Comparison of ENCODE assay signal across 8 mouse cellular contexts in the genomic region with DNA sequence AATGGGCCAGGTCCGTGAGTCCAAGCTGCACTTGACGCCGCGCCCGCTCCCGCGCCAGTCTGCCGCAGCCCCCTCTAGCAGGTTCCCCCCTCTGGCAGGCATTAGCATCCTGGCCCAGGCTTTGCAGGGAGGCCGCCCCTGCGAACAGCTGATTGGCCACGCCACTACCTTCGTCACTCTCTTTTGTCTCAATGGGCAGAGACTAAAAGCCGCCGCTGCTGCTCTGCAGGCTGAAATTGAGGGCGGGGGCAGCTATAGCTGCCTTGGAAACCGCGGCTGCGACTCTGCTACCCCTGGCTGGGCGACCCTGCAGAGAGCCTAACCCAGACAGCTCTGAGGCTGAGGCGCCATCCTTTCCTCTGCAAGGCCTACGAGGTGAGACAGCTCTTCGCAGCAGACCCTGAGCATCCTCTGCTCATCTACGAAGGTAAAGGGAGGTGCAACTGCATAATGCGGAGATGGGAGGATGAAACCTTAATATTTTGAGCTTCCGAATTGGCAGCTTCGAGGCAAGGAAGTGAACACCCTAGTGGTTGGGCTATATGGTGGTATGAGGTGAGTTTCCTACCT. TPM values are rescaled to one million over a fixed set of nuclear protein-coding genes. Genes with fewer than 3 reads are reported as not detected.
DNase-seq lines count a peak whose midpoint lies in the region; ATAC-seq and TF ChIP-seq lines count a peak whose summit lies in the region.

Zcchc18 (plus strand) TSS at position 178 of the 570 bp plus-strand sequence.

- no peak within 1 kb of the TSS for H3K9ac ChIP-seq in intestine, postnatal 0 days (ENCODE audit: low read depth, low read length)
- H3K9ac ChIP-seq in midbrain, embryonic 11.5 days (ENCODE audit: low read length): peak within 1 kb of the TSS; percentile 59

- H3K9me3 ChIP-seq in intestine, postnatal 0 days (ENCODE audit: control insufficient read depth): no peaks in the 10 kb centered on the region
- no peaks in the 10 kb centered on the region for H3K9me3 ChIP-seq in limb, embryonic 10.5 days (replicated peaks)
- H3K9me3 ChIP-seq in midbrain, embryonic 11.5 days (ENCODE audit: control insufficient read depth, low read length): no peaks in the 10 kb centered on the region

- peak within 1 kb of the TSS; percentile 34 for H3K4me3 ChIP-seq in intestine, postnatal 0 days (ENCODE audit: low read depth, low read length)
- peak within 1 kb of the TSS; percentile 52 for H3K4me3 ChIP-seq in limb, embryonic 10.5 days
- H3K4me3 ChIP-seq in midbrain, embryonic 11.5 days (ENCODE audit: low read depth, low read length): peak within 1 kb of the TSS; percentile 38
- peak within 1 kb of the TSS; percentile 72 for H3K4me3 ChIP-seq in small intestine, adult 2 months (ENCODE audit: low read depth, low read length)

- 0 out of 2 replicates have a peak, but pooled peaks have one; percentile 31 for ATAC-seq in intestine, postnatal 0 days
- peak; percentile 99 for ATAC-seq in midbrain, embryonic 11.5 days (ENCODE audit: low FRiP score)

- 26% methylated on average over 26 of the region's 26 CpGs for WGBS in intestine, postnatal 0 days
- WGBS in limb, embryonic 10.5 days: 11% methylated on average over 26 of the region's 26 CpGs
- 15% methylated on average over 26 of the region's 26 CpGs for WGBS in midbrain, embryonic 11.5 days
- 17% methylated on average over 26 of the region's 26 CpGs for WGBS in small intestine, adult 2 months

- H3K27ac ChIP-seq in intestine, postnatal 0 days (ENCODE audit: low read depth, low read length): no peak within 1 kb of the TSS
- peak within 1 kb of the TSS; percentile 73 for H3K27ac ChIP-seq in limb, embryonic 10.5 days
- peak within 1 kb of the TSS; percentile 59; the same call in 1 of the 2 replicates for H3K27ac ChIP-seq in midbrain, embryonic 11.5 days (ENCODE audit: low read depth, low read length)
- peak within 1 kb of the TSS; percentile 43; the same call in 1 of the 2 replicates for H3K27ac ChIP-seq in small intestine, adult 2 months (ENCODE audit: insufficient read depth, low read depth, low read length)

- H3K36me3 ChIP-seq in intestine, postnatal 0 days (ENCODE audit: control insufficient read depth, insufficient read depth): no peaks in the 10 kb centered on the region
- H3K36me3 ChIP-seq in limb, embryonic 10.5 days: no peaks in the 10 kb centered on the region
- H3K36me3 ChIP-seq in midbrain, embryonic 11.5 days (ENCODE audit: control insufficient read depth, insufficient read depth, low read length): no peaks in the 10 kb centered on the region
- no peaks in the 10 kb centered on the region for H3K36me3 ChIP-seq in small intestine, adult 2 months (ENCODE audit: control insufficient read depth, insufficient read depth, low read length)

- DNase-seq in adrenal gland, adult 8-10 months: peak; percentile 36
- peak; percentile 90 for DNase-seq in embryo, embryonic 11 days
- DNase-seq in heart, adult 18-20 months: peak; percentile 18 to 45
- DNase-seq in limb, embryonic 10.5 days (ENCODE audit: low spot score): peak; percentile 80
- DNase-seq in midbrain, embryonic 11.5 days (ENCODE audit: low spot score, missing footprints): peak; percentile 93
- DNase-seq in urinary bladder, postnatal 10 days (ENCODE audit: low spot score): no peak

- no peak for TF ChIP-seq POLR2A in small intestine, adult 2 months (IDR thresholded peaks at IDR 0.05; ENCODE audit: low read depth, low read length)

- H3K4me1 ChIP-seq in intestine, postnatal 0 days (replicated peaks; ENCODE audit: control insufficient read depth, insufficient read depth, low read length): no peaks in the 10 kb centered on the region
- H3K4me1 ChIP-seq in limb, embryonic 10.5 days: no peaks in the 10 kb centered on the region
- H3K4me1 ChIP-seq in midbrain, embryonic 11.5 days (ENCODE audit: control insufficient read depth, insufficient read depth, low read length): peaks cover 3% of the 10 kb centered on the region
- no peaks in the 10 kb centered on the region; the same call in 1 of the 2 replicates for H3K4me1 ChIP-seq in small intestine, adult 2 months (ENCODE audit: control insufficient read depth, insufficient read depth, insufficient read length, low read length)

- H3K27me3 ChIP-seq in intestine, postnatal 0 days (replicated peaks; ENCODE audit: control insufficient read depth, insufficient read depth, low read length): 0 out of 2 replicates have a peak, but pooled peaks cover 4% of the 10 kb centered on the region
- peaks cover 71% of the 10 kb centered on the region for H3K27me3 ChIP-seq in limb, embryonic 10.5 days (ENCODE audit: low read depth, poor library complexity, severe bottlenecking)
- no peaks in the 10 kb centered on the region for H3K27me3 ChIP-seq in midbrain, embryonic 11.5 days (ENCODE audit: control insufficient read depth, insufficient read depth, low read length)
- H3K27me3 ChIP-seq in small intestine, adult 2 months (ENCODE audit: control insufficient read depth, insufficient read depth, low read length): no peaks in the 10 kb centered on the region; the same call in 1 of the 2 replicates

- TF ChIP-seq CTCF in intestine, postnatal 0 days (IDR thresholded peaks at IDR 0.05; ENCODE audit: low read depth): no peak
- TF ChIP-seq CTCF in small intestine, adult 2 months (IDR thresholded peaks at IDR 0.05; ENCODE audit: extremely low read depth, insufficient read length, insufficient replicate concordance, low read depth, low read length): no peak

- peak within 1 kb of the TSS; percentile 60 for H3K4me2 ChIP-seq in intestine, postnatal 0 days (replicated peaks; ENCODE audit: low read depth)
- H3K4me2 ChIP-seq in midbrain, embryonic 11.5 days: peak within 1 kb of the TSS; percentile 47

RNA-seq across cellular contexts. Expression of gene Zcchc18, which starts in this region (rescaled TPM):
- 10 to 100 TPM; 16.7 to 29.0 (median 22.0) TPM for total RNA-seq in adrenal gland, adult 8-10 months (2022)
- under 1 TPM in 1 of 2 experiments, not detected in 1; 0.46 TPM for total RNA-seq in heart, adult 18-20 months (2021)
- 7.7 and 8.4 TPM in 2 replicates for polyA plus RNA-seq in intestine, postnatal 0 days (2015; fragmentation: Nextera tagmentation; extraction: Ambion mirVana)
- polyA plus RNA-seq in limb, embryonic 10.5 days (2016; fragmentation: Nextera tagmentation; extraction: Ambion mirVana): 15.8 and 32.4 TPM in 2 replicates
- polyA plus RNA-seq in midbrain, embryonic 11.5 days (2014; fragmentation: Nextera tagmentation; extraction: Ambion mirVana): 85.9 and 89.2 TPM in 2 replicates
- 0.30 and 0.52 TPM in 2 replicates for polyA plus RNA-seq in small intestine, adult 2 months (2012; rRNA removed)

Comparison
In these comparisons a context has a peak if more than half of its experiments do, and no peak if none do; other contexts are left out.
1. RNA of gene Zcchc18 (total RNA-seq): 16.7 to 29.0 TPM in adrenal gland, adult 8-10 months; 0.46 TPM in heart, adult 18-20 months; every median in the first group is over 10 times any median in the second.
2. Peak in DNase-seq in heart, adult 18-20 months; RNA of the gene not detected or under 1 TPM.
3. Peak in every context shown above with its lines, with median percentiles within 50 percentile points of each other: H3K4me3 ChIP-seq.